9 mouse cellular contexts compared by ENCODE assay signal in genomic region chr10:18844441-18845286, GRCm38 (mm10). TPM values are rescaled to one million over a fixed set of nuclear protein-coding genes. Genes with fewer than 3 reads are reported as not detected.
DNase-seq lines count a peak whose midpoint lies in the region; ATAC-seq and TF ChIP-seq lines count a peak whose summit lies in the region.
"Had no signal": no experiment of that assay in that cellular context is flagged by ENCODE, and none has a peak within 500 bp of the region (broad histone marks: within the 10 kb centered on the region; RNA-seq: fewer than 3 reads in every experiment).

Perp (plus strand) TSS chr10:18845020.

- H3K4me2 ChIP-seq in forebrain, postnatal 0 days (ENCODE audit: low read depth) = peak within 1 kb of the TSS; percentile 96
- peak within 1 kb of the TSS; percentile 84 for H3K4me2 ChIP-seq in hindbrain, postnatal 0 days (ENCODE audit: low read depth, low read length)
- H3K4me2 ChIP-seq in midbrain, embryonic 15.5 days = peak within 1 kb of the TSS; percentile 97

- no peak within 1 kb of the TSS for H3K27ac ChIP-seq in forebrain, postnatal 0 days (ENCODE audit: low read depth, low read length)
- H3K27ac ChIP-seq in hindbrain, postnatal 0 days = no peak within 1 kb of the TSS
- H3K27ac ChIP-seq in midbrain, embryonic 15.5 days = no peak within 1 kb of the TSS
- H3K27ac ChIP-seq: macrophage had no signal

- no peaks in the 10 kb centered on the region for H3K27me3 ChIP-seq in forebrain, postnatal 0 days (ENCODE audit: insufficient read depth, low read length)
- H3K27me3 ChIP-seq in hindbrain, postnatal 0 days (ENCODE audit: insufficient read depth, low read length) = peaks cover 7% of the 10 kb centered on the region; the same call in 1 of the 2 replicates
- peaks cover 34% of the 10 kb centered on the region for H3K27me3 ChIP-seq in midbrain, embryonic 15.5 days (replicated peaks)

- peak; percentile 30; the same call in 1 of the 2 replicates for TF ChIP-seq CTCF in forebrain, postnatal 0 days (IDR thresholded peaks at IDR 0.05; ENCODE audit: low read depth)
- TF ChIP-seq CTCF in hindbrain, postnatal 0 days (IDR thresholded peaks at IDR 0.05; ENCODE audit: low read depth) = no peak; the same call in 1 of the 2 replicates

- H3K9me3 ChIP-seq in forebrain, postnatal 0 days (ENCODE audit: low read length) = no peaks in the 10 kb centered on the region
- H3K9me3 ChIP-seq in hindbrain, postnatal 0 days (ENCODE audit: low read length) = no peaks in the 10 kb centered on the region
- no peaks in the 10 kb centered on the region for H3K9me3 ChIP-seq in midbrain, embryonic 15.5 days

- peak within 1 kb of the TSS; percentile 46 for H3K4me3 ChIP-seq in forebrain, postnatal 0 days (ENCODE audit: low read depth, low read length)
- peak within 1 kb of the TSS; percentile 52 for H3K4me3 ChIP-seq in hindbrain, postnatal 0 days (ENCODE audit: low read length)
- peak within 1 kb of the TSS; percentile 64 for H3K4me3 ChIP-seq in midbrain, embryonic 15.5 days

- ATAC-seq in frontal cortex, adult (ENCODE audit: low TSS enrichment) = peak; percentile 75
- ATAC-seq in forebrain, postnatal 0 days = peak; percentile 81
- ATAC-seq in hindbrain, postnatal 0 days = peak; percentile 86
- peak; percentile 89 for ATAC-seq in midbrain, embryonic 15.5 days (replicated peaks)

- H3K4me1 ChIP-seq in forebrain, postnatal 0 days (ENCODE audit: insufficient read depth) = no peaks in the 10 kb centered on the region
- H3K4me1 ChIP-seq in hindbrain, postnatal 0 days (ENCODE audit: insufficient read depth, low read length) = no peaks in the 10 kb centered on the region
- H3K4me1 ChIP-seq in midbrain, embryonic 15.5 days = peaks cover 8% of the 10 kb centered on the region; the same call in 1 of the 2 replicates

- no peak for DNase-seq in frontal cortex, postnatal 14 days (ENCODE audit: low spot score in 2 of 2)
- peak; percentile 55 to 70 for DNase-seq in cerebellum, adult 18-20 months
- peak; percentile 38 for DNase-seq in forebrain, postnatal 0 days
- DNase-seq in hindbrain, postnatal 0 days (ENCODE audit: low spot score) = peak; percentile 52
- DNase-seq in liver = peak; percentile 66
- DNase-seq in testis, postnatal 14 days (ENCODE audit: low spot score) = peak; percentile 32

- peak within 1 kb of the TSS; percentile 48 for H3K9ac ChIP-seq in forebrain, postnatal 0 days
- peak within 1 kb of the TSS; percentile 46 for H3K9ac ChIP-seq in hindbrain, postnatal 0 days (replicated peaks; ENCODE audit: low read length)
- peak within 1 kb of the TSS; percentile 39 for H3K9ac ChIP-seq in midbrain, embryonic 15.5 days

- WGBS in forebrain, postnatal 0 days = 3% methylated on average over 54 of the region's 54 CpGs
- 2% methylated on average over 54 of the region's 54 CpGs for WGBS in hindbrain, postnatal 0 days
- WGBS in midbrain, embryonic 15.5 days = 3% methylated on average over 54 of the region's 54 CpGs

- no peaks in the 10 kb centered on the region for H3K36me3 ChIP-seq in forebrain, postnatal 0 days (ENCODE audit: insufficient read depth)
- H3K36me3 ChIP-seq in hindbrain, postnatal 0 days (ENCODE audit: insufficient read depth, low read length) = no peaks in the 10 kb centered on the region
- no peaks in the 10 kb centered on the region for H3K36me3 ChIP-seq in midbrain, embryonic 15.5 days (replicated peaks)

RNA-seq across cellular contexts. Expression of gene Perp, which starts in this region (rescaled TPM):
- total RNA-seq in forebrain, postnatal 0 days (2014; rRNA removed) = 11.5 and 14.5 TPM in 2 replicates
- 14.9 and 18.1 TPM in 2 replicates for polyA plus RNA-seq in forebrain, postnatal 0 days (2015; fragmentation: Nextera tagmentation; extraction: Ambion mirVana)
- total RNA-seq in hindbrain, postnatal 0 days (2014; rRNA removed) = 20.1 and 20.9 TPM in 2 replicates
- 24.9 and 26.4 TPM in 2 replicates for polyA plus RNA-seq in hindbrain, postnatal 0 days (2015; fragmentation: Nextera tagmentation; extraction: Ambion mirVana)
- 7.6 and 11.7 TPM in 2 replicates for polyA plus RNA-seq in midbrain, embryonic 15.5 days (2015; fragmentation: Nextera tagmentation; extraction: Ambion mirVana)
- polyA plus RNA-seq: macrophage had no signal

Comparison
In these comparisons a context has a peak if more than half of its experiments do, and no peak if none do; other contexts are left out.
1. DNase-seq: peak in cerebellum, adult 18-20 months (2 of 2), forebrain, postnatal 0 days (single experiment), hindbrain, postnatal 0 days (single experiment), liver (single experiment) and testis, postnatal 14 days (single experiment); none in frontal cortex, postnatal 14 days (0 of 2).
2. Peak in every context shown above with its lines, with median percentiles within 50 percentile points of each other: ATAC-seq, H3K4me2 ChIP-seq, H3K4me3 ChIP-seq and H3K9ac ChIP-seq.